Mouse (Mus musculus): ENCODE measurements at regions not wholly inside any gene's neighbourhood (a gene's known extent, or its start where the extent isn't known, plus 50 kb on each side); places are given as distances from the start of the nearest gene placed in this dataset.

GRCm38 (mm10) chr10:43707011-43707410 is 128.9 kb downstream of the Cd24a start:
- TF ChIP-seq CTCF (IDR thresholded peaks at IDR 0.05; ENCODE audit: insufficient read depth, low read length) = no peak
- TF ChIP-seq POLR2A (IDR thresholded peaks at IDR 0.05; ENCODE audit: borderline replicate concordance, extremely low read depth, low read depth, low read length) = no peak
